Mouse (Mus musculus) ES-Bruce4 (cell line): ENCODE data around the gene Tbc1d2b.

Source experiments
- CTCF ChIP-seq: IDR thresholded peaks from one replicate; pipeline ENCODE4 v1.8.1; 2011; ENCODE audit warnings: low read depth, low read length
- EP300 ChIP-seq: IDR thresholded peaks from 2 replicates; pipeline ENCODE4 v1.6.1; 2011; ENCODE audit warnings: low read depth, low read length; ENCODE audit not compliant: insufficient read depth
- POLR2A ChIP-seq: IDR thresholded peaks from one replicate; pipeline ENCODE4 v1.8.1; 2011; ENCODE audit warnings: low read length; ENCODE audit not compliant: insufficient read depth

GRCm38 (mm10) chr9:90262591-90263339, 7.8 kb downstream of the Tbc1d2b start:
- TF ChIP-seq POLR2A: no peak
- TF ChIP-seq CTCF: no peak
- TF ChIP-seq EP300: no peak
